Mouse (Mus musculus): ENCODE measurements at regions not wholly inside any gene's neighbourhood (a gene's known extent, or its start where the extent isn't known, plus 50 kb on each side); places are given as distances from the start of the nearest gene placed in this dataset.

DNA sequence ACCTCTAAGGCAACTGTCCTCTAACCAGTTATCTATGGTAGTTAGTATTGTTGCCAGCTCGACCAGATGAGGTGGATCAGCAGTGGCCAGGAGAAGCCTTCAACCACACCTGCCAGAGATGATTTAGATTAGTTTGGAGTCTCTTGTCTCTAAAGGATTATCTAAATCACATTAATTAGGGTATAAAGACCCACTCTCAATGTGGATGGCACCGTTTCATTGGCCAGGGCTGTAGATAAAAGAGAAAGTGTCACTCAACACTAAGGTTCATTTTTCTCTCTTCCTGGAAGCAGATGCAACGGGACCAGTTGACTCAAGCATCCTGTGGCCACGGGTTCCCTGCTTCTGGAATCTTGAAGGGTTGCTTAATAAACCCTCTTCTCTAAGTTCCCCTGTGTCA is 135.4 kb upstream of the Lyplal1 start:
- Histone ChIP-seq H3K4me2 (no peak overlapping the region), H3K9me3 (replicated peaks; ENCODE audit: control insufficient read depth, low read length) (no peaks in the 10 kb centered on the region), H3K27me3 (ENCODE audit: control insufficient read depth, insufficient read depth, low read length) (no peaks in the 10 kb centered on the region), H3K4me1 (ENCODE audit: control insufficient read depth, insufficient read depth, low read length) (no peaks in the 10 kb centered on the region), H3K9ac (ENCODE audit: low read depth, low read length) (no peak overlapping the region), H3K36me3 (ENCODE audit: control insufficient read depth, insufficient read depth, low read length) (no peaks in the 10 kb centered on the region), H3K27ac (ENCODE audit: low read depth, low read length) (no peak overlapping the region), H3K4me3 (ENCODE audit: low read depth, low read length) (no peak overlapping the region)
- WGBS (ENCODE audit: insufficient replicate concordance) = 52% methylated on average over 4 of the region's 4 CpGs
- ATAC-seq (replicated peaks; ENCODE audit: insufficient number of reproducible peaks, low FRiP score, low TSS enrichment) = no peak

DNA sequence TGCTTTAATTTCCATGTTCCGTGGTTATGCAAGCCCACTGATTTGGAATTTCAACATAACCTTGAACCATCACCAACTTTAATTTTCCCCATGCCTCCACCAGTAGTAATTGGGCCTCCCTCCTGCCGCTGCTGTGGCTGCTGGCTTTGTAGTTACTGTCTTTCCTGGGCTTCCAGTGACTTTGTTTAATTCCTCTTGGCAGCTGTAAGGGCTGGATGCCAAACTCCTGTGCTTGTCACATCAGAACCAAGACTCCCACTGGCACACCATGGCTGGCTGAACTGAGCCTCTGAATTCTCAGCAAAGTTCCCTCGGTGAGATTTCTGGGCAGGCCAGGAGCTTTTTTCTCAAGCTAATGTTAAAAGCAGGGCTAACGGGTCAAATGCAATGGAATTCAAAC is 133.2 kb upstream of the Lyplal1 start:
- H3K9ac ChIP-seq (ENCODE audit: low read depth, low read length) = no peak overlapping the region
- H3K4me2 ChIP-seq = no peak overlapping the region

DNA sequence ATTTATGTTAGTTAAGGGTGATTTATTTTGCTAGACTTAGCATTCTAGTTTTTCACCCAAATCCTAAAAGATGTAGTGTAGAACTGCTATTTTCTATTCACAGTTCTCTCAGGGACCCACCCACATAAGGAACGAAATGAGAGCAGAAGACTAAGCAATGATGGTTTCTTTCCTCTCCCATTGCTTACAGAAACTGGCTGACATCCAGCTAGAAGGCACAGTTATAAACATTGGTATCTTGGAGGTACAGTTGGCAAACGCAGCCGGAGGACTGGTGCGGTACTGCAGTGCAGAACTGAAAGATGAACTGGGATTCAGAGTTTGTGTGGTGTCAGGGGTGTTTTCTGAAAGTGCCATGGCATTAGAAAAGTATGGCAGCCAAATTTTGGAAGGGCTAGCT is 132.1 kb upstream of the Lyplal1 start:
- Histone ChIP-seq H3K4me1 (ENCODE audit: control insufficient read depth, insufficient read depth, low read length) (no peaks in the 10 kb centered on the region), H3K27ac (ENCODE audit: low read depth, low read length) (no peak overlapping the region), H3K9ac (ENCODE audit: low read depth, low read length) (no peak overlapping the region), H3K4me3 (ENCODE audit: low read depth, low read length) (no peak overlapping the region), H3K4me2 (no peak overlapping the region), H3K36me3 (ENCODE audit: control insufficient read depth, insufficient read depth, low read length) (no peaks in the 10 kb centered on the region), H3K9me3 (replicated peaks; ENCODE audit: control insufficient read depth, low read length) (no peaks in the 10 kb centered on the region), H3K27me3 (ENCODE audit: control insufficient read depth, insufficient read depth, low read length) (no peaks in the 10 kb centered on the region)
- ATAC-seq (replicated peaks; ENCODE audit: insufficient number of reproducible peaks, low FRiP score, low TSS enrichment) = no peak
- WGBS (ENCODE audit: insufficient replicate concordance) = 84% methylated on average over 4 of the region's 4 CpGs

More for the DNA sequence above, 133.2 kb upstream of the Lyplal1 start:
- no peak overlapping the region for H3K27ac ChIP-seq (ENCODE audit: low read depth, low read length)
- H3K4me3 ChIP-seq (ENCODE audit: low read depth, low read length) = no peak overlapping the region
- no peaks in the 10 kb centered on the region for H3K36me3 ChIP-seq (ENCODE audit: control insufficient read depth, insufficient read depth, low read length)
- no peak for ATAC-seq (replicated peaks; ENCODE audit: insufficient number of reproducible peaks, low FRiP score, low TSS enrichment)
- no peaks in the 10 kb centered on the region for H3K4me1 ChIP-seq (ENCODE audit: control insufficient read depth, insufficient read depth, low read length)
- no peaks in the 10 kb centered on the region for H3K9me3 ChIP-seq (replicated peaks; ENCODE audit: control insufficient read depth, low read length)
- H3K27me3 ChIP-seq (ENCODE audit: control insufficient read depth, insufficient read depth, low read length) = no peaks in the 10 kb centered on the region
- WGBS (ENCODE audit: insufficient replicate concordance) = 49% methylated on average over 4 of the region's 4 CpGs

DNA sequence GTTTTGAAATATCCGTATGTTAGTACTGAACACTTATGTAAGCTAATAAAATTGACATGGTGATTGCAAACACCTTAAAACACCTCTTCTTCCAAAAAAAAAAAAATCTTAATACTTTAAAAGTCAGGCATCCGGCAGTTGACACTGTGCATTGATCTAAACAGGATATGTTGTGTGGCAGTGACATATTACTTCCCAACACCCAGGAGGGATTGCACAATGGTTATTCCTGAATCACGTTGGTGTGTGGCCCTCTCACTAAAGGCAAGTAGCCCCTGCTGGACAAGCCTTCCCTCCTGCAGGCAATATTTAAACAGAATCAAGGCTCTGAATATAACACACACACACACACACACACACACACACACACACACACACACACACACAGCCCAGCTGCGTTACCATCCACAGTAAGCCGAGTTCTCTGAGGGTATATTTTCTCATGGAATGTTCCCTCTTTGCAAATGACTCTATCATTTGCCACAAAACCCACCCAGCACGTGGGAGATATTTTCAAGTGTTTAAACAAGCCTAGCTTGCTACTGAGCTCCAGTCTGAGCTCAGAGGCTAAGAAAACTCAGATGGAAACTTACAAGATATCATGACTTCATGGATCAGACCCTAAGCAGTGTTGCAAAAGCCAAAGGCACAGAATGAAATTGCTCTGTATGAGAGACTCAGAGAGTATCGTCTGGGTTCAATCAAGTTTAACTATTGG is 128.8 kb upstream of the Lyplal1 start:
- Histone ChIP-seq H3K27ac (ENCODE audit: low read depth, low read length) (no peak overlapping the region), H3K9me3 (replicated peaks; ENCODE audit: control insufficient read depth, low read length) (no peaks in the 10 kb centered on the region), H3K4me3 (ENCODE audit: low read depth, low read length) (no peak overlapping the region), H3K4me1 (ENCODE audit: control insufficient read depth, insufficient read depth, low read length) (no peaks in the 10 kb centered on the region), H3K9ac (ENCODE audit: low read depth, low read length) (no peak overlapping the region), H3K36me3 (ENCODE audit: control insufficient read depth, insufficient read depth, low read length) (no peaks in the 10 kb centered on the region), H3K27me3 (ENCODE audit: control insufficient read depth, insufficient read depth, low read length) (no peaks in the 10 kb centered on the region), H3K4me2 (no peak overlapping the region)
- 67% methylated on average over 7 of the region's 7 CpGs for WGBS (ENCODE audit: insufficient replicate concordance)
- no peak for ATAC-seq (replicated peaks; ENCODE audit: insufficient number of reproducible peaks, low FRiP score, low TSS enrichment)

DNA sequence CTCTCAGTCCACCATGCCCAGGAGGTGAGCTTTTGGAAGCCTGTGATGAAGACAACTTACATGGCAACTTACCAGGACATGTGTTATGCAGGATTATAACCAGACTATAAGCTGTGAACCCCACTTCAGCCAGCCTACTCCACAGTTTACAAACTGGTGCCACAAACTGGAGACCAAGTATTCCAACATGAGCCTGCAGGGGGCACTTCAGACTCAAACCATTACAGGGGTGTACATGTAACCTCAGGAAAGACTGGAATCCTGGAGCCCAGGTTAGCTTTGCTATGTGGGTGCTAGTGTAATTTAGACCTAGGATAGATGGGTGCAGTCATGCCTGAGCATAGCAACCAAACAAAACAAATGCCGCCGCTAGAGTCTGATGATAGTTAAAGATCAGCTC is 124.0 kb upstream of the Lyplal1 start:
- 91% methylated on average over 2 of the region's 2 CpGs for WGBS (ENCODE audit: insufficient replicate concordance)
- ATAC-seq (replicated peaks; ENCODE audit: insufficient number of reproducible peaks, low FRiP score, low TSS enrichment) = no peak

DNA sequence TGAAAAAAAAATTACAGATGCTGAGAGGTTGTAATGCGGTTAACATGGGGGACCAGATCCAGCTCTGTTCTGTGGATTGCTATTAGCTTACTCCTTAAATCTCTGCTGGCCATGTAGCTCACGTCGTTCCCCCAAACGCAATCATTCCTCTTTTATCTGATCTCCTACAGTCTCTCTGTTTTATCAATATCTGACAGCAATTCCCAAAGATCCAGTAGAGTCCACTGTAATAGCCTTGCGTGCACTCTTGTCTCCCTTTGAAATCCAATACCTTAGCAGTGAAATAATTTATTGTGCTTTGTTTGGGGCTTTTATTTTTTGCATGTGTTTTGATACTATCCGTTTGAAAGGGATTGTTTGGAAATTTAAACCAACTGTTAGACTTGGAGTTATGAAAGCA is 120.4 kb upstream of the Lyplal1 start:
- Histone ChIP-seq H3K9ac (ENCODE audit: low read depth, low read length) (no peak overlapping the region), H3K27ac (ENCODE audit: low read depth, low read length) (no peak overlapping the region)
- WGBS (ENCODE audit: insufficient replicate concordance) = 62% methylated on average over 6 of the region's 6 CpGs

More for the DNA sequence above, 124.0 kb upstream of the Lyplal1 start:
- Histone ChIP-seq H3K27me3 (ENCODE audit: control insufficient read depth, insufficient read depth, low read length) (no peaks in the 10 kb centered on the region), H3K4me3 (ENCODE audit: low read depth, low read length) (no peak overlapping the region), H3K4me1 (ENCODE audit: control insufficient read depth, insufficient read depth, low read length) (no peaks in the 10 kb centered on the region), H3K36me3 (ENCODE audit: control insufficient read depth, insufficient read depth, low read length) (no peaks in the 10 kb centered on the region), H3K4me2 (no peak overlapping the region), H3K27ac (ENCODE audit: low read depth, low read length) (no peak overlapping the region), H3K9me3 (replicated peaks; ENCODE audit: control insufficient read depth, low read length) (no peaks in the 10 kb centered on the region), H3K9ac (ENCODE audit: low read depth, low read length) (no peak overlapping the region)

DNA sequence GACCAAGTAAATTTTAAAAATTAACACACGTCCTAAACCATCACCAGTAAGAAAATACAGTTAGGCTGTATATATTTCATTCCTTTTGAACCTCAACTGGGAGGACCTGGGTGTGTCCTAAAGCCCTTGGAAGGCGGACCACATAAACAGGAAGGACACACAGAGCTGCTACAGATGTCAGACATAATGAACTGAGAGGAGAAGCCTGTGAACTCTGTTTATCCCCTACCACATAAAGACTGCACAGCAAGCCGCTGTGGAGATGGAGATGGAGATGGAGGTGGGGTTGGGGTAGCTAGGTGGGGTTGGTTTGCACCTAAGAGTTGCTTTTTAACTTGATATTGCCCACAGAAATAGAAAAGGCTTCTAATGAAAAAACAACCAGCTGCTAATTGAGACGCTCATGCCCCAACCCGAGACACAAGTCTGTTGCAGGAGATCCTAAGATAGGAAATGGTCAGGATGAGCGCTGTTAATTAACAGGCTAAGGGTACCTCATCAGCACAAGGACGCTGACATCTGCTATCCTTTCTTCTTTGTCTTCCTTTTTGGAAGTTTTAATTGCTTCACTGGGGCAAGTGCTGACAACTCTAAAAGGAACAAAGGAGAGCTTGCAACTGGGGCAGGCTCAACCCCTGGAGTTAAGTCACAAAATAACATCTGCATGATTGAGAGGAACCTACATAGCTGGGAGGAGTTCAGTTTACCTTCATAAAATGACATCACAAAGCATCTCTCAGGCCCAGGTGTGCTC is 119.3 kb upstream of the Lyplal1 start:
- Histone ChIP-seq H3K4me2 (no peak overlapping the region), H3K36me3 (ENCODE audit: control insufficient read depth, insufficient read depth, low read length) (no peaks in the 10 kb centered on the region), H3K4me1 (ENCODE audit: control insufficient read depth, insufficient read depth, low read length) (no peaks in the 10 kb centered on the region), H3K27ac (ENCODE audit: low read depth, low read length) (no peak overlapping the region), H3K9me3 (replicated peaks; ENCODE audit: control insufficient read depth, low read length) (no peaks in the 10 kb centered on the region), H3K9ac (ENCODE audit: low read depth, low read length) (no peak overlapping the region), H3K4me3 (ENCODE audit: low read depth, low read length) (no peak overlapping the region), H3K27me3 (ENCODE audit: control insufficient read depth, insufficient read depth, low read length) (no peaks in the 10 kb centered on the region)
- ATAC-seq (replicated peaks; ENCODE audit: insufficient number of reproducible peaks, low FRiP score, low TSS enrichment) = no peak
- WGBS (ENCODE audit: insufficient replicate concordance) = 60% methylated on average over 7 of the region's 7 CpGs

More for the DNA sequence above, 120.4 kb upstream of the Lyplal1 start:
- no peaks in the 10 kb centered on the region for H3K27me3 ChIP-seq (ENCODE audit: control insufficient read depth, insufficient read depth, low read length)
- no peaks in the 10 kb centered on the region for H3K9me3 ChIP-seq (replicated peaks; ENCODE audit: control insufficient read depth, low read length)
- H3K4me2 ChIP-seq = no peak overlapping the region
- no peak for ATAC-seq (replicated peaks; ENCODE audit: insufficient number of reproducible peaks, low FRiP score, low TSS enrichment)
- H3K4me3 ChIP-seq (ENCODE audit: low read depth, low read length) = no peak overlapping the region
- H3K4me1 ChIP-seq (ENCODE audit: control insufficient read depth, insufficient read depth, low read length) = no peaks in the 10 kb centered on the region
- no peaks in the 10 kb centered on the region for H3K36me3 ChIP-seq (ENCODE audit: control insufficient read depth, insufficient read depth, low read length)

DNA sequence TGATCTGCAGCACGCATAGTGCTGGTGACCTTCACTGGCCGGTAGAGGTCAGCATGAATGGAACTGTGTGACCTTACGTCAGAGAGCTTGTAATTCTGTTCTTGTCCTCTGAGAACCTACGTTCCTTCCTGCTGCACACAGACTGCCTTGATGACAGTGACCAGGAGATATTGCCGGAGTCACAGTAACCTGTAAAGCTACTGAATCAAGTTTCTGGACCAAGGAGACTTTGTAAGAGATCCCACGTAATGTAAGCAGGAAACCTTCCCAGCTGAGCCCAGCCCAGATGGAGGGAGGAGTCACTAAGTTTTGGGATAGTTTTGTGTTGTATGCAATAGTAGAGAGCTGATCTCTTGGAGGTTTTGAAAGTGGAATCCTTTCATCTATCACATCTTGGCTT is 117.4 kb upstream of the Lyplal1 start:
- no peak overlapping the region for H3K4me2 ChIP-seq
- H3K27me3 ChIP-seq (ENCODE audit: control insufficient read depth, insufficient read depth, low read length) = no peaks in the 10 kb centered on the region
- H3K9ac ChIP-seq (ENCODE audit: low read depth, low read length) = no peak overlapping the region
- no peaks in the 10 kb centered on the region for H3K9me3 ChIP-seq (replicated peaks; ENCODE audit: control insufficient read depth, low read length)
- H3K36me3 ChIP-seq (ENCODE audit: control insufficient read depth, insufficient read depth, low read length) = no peaks in the 10 kb centered on the region
- H3K4me3 ChIP-seq (ENCODE audit: low read depth, low read length) = no peak overlapping the region
- no peaks in the 10 kb centered on the region for H3K4me1 ChIP-seq (ENCODE audit: control insufficient read depth, insufficient read depth, low read length)
- WGBS (ENCODE audit: insufficient replicate concordance) = 65% methylated on average over 6 of the region's 6 CpGs
- no peak for ATAC-seq (replicated peaks; ENCODE audit: insufficient number of reproducible peaks, low FRiP score, low TSS enrichment)
- H3K27ac ChIP-seq (ENCODE audit: low read depth, low read length) = no peak overlapping the region

DNA sequence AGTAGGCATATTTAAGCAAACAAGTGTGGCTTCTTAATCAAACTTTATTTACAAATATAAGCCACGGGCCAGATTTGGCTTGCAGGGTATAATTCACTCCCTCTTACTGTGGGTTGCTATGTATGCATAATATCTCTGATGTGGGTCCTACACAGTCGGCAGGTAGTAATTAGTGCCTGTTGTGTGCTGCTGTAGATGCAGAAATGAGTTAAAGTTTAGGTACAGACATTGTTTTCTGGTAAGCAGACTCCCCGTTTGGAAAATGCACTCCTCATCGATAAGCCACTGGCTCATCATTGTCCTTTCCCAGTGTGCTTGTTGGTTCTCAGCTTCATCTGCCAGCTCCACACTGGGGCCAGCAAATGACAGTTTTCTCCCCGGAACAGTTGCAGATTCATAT is 113.4 kb upstream of the Lyplal1 start:
- H3K4me3 ChIP-seq (ENCODE audit: low read depth, low read length) = no peak overlapping the region
- H3K4me2 ChIP-seq = no peak overlapping the region
- WGBS (ENCODE audit: insufficient replicate concordance) = 80% methylated on average over 5 of the region's 5 CpGs
- no peaks in the 10 kb centered on the region for H3K36me3 ChIP-seq (ENCODE audit: control insufficient read depth, insufficient read depth, low read length)
- H3K9ac ChIP-seq (ENCODE audit: low read depth, low read length) = no peak overlapping the region
- no peak for ATAC-seq (replicated peaks; ENCODE audit: insufficient number of reproducible peaks, low FRiP score, low TSS enrichment)
- no peaks in the 10 kb centered on the region for H3K27me3 ChIP-seq (ENCODE audit: control insufficient read depth, insufficient read depth, low read length)
- no peaks in the 10 kb centered on the region for H3K4me1 ChIP-seq (ENCODE audit: control insufficient read depth, insufficient read depth, low read length)
- no peak overlapping the region for H3K27ac ChIP-seq (ENCODE audit: low read depth, low read length)
- H3K9me3 ChIP-seq (replicated peaks; ENCODE audit: control insufficient read depth, low read length) = no peaks in the 10 kb centered on the region
